Mouse (Mus musculus) megakaryocyte, embryonic 14.5 days (primary cell): ENCODE results near the gene S1pr4. TPM values are rescaled to one million over a fixed set of nuclear protein-coding genes. Genes with fewer than 3 reads are reported as not detected.

Source experiments
- H3K27me3 ChIP-seq: replicated peaks from 2 replicates; pipeline ENCODE3; 2012; ENCODE audit warnings: inconsistent platforms
- H3K36me3 ChIP-seq: replicated peaks from 2 replicates; pipeline ENCODE3; 2012; ENCODE audit warnings: low read length, inconsistent platforms, mixed read lengths
- H3K4me1 ChIP-seq: 2 replicates; pipeline ENCODE4 v1.6.1; 2012; ENCODE audit warnings: inconsistent platforms
- H3K4me3 ChIP-seq: replicated peaks from 2 replicates; pipeline ENCODE3; 2012; ENCODE audit warnings: moderate library complexity, mild to moderate bottlenecking, inconsistent platforms
- H3K9me3 ChIP-seq: 2 replicates; pipeline ENCODE4 v1.6.1; 2012; ENCODE audit warnings: inconsistent platforms
- FLI1 ChIP-seq: IDR thresholded peaks from 2 replicates; pipeline ENCODE4 v1.6.1; 2012; ENCODE audit warnings: low read length, inconsistent platforms, mixed read lengths
- GATA1 ChIP-seq: IDR thresholded peaks from 3 replicates; pipeline ENCODE4 v1.6.1; 2012; ENCODE audit warnings: mixed read lengths, low read length, inconsistent platforms, borderline replicate concordance
- polyA plus RNA-seq: library from polyadenylated mRNA; stranded (reverse); fragments of >175 nt; gene quantifications from 2 replicates; pipeline ENCODE4 v1.2.3, GENCODE M21; 2012; ENCODE audit warnings: low replicate concordance; ENCODE audit not compliant: insufficient read depth

Gene S1pr4
- polyA plus RNA-seq, 1 experiment = 7.4 TPM

DNA sequence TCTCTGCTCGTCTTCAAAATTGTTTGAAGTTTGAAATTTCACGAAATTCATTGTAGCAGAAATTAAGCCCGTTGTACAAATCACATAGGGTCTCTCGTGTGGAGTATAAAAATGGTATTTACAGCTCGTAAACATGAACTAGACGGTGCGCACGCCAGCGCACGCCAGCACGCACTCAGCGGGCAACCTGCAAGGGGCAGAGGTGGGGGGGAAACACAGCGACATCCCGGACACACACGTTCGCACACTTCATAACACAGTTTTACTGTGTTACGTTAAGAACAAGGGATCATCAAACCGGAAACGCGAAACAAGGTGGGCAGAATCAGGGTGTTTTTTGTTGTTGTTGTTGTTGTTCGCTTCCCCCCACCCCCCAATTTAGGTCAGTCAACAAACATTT is 40.5 kb downstream of the S1pr4 start:
- TF ChIP-seq GATA1 = no peak
- TF ChIP-seq FLI1 = no peak
- no peak overlapping the region for H3K4me3 ChIP-seq
- peaks cover 62% of the 10 kb centered on the region for H3K4me1 ChIP-seq
- no peaks in the 10 kb centered on the region for H3K36me3 ChIP-seq
- H3K27me3 ChIP-seq = peaks cover 81% of the 10 kb centered on the region
- 0 out of 2 replicates have a peak, but pooled peaks cover 5% of the 10 kb centered on the region for H3K9me3 ChIP-seq

DNA sequence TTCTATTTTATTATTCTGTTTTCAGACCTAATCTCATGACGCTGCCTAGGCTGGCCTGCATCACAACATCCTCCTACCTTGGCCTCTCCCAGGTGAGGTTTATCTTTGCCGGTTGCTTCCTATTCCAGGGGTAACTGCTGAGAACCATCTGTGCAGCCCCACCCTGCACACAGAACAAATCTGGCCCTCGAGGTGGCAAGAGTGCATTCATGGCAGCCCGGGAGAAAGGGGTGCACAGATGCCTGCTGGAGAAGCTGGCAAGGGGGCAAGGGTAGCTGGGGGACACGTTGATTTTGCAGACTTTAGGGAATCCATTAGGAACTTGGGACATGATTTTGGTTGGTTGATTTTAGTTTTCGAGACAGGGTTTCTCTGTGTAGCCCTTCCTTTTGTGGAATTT is 41.7 kb downstream of the S1pr4 start:
- peaks cover 79% of the 10 kb centered on the region for H3K27me3 ChIP-seq
- peaks cover 54% of the 10 kb centered on the region for H3K4me1 ChIP-seq
- 0 out of 2 replicates have a peak, but pooled peaks cover 5% of the 10 kb centered on the region for H3K9me3 ChIP-seq
- no peaks in the 10 kb centered on the region for H3K36me3 ChIP-seq
- H3K4me3 ChIP-seq = no peak overlapping the region
- TF ChIP-seq FLI1 (no peak), GATA1 (no peak)

DNA sequence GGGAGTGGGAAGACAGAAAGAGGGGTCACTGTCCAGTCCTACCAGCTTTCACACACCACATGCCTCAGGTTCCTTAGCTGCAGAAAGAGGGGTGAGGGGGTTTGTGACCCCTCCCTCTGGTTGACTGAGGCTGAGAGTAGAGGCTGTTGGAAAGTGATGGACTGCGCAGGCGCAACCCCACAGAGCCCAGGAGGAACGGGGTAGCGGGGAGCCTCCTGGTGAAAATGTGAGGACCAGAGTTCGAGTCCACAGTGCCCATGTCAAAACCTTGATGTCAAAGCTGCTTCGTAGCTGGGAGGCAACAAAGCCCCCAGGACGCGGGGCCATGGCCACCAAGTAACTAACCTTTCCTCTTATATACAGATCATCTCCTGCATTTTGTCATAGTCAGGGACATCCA is 42.3 kb downstream of the S1pr4 start:
- no peaks in the 10 kb centered on the region for H3K36me3 ChIP-seq
- H3K27me3 ChIP-seq = peaks cover 79% of the 10 kb centered on the region
- TF ChIP-seq FLI1 (no peak), GATA1 (no peak)
- H3K4me3 ChIP-seq = no peak overlapping the region
- peaks cover 54% of the 10 kb centered on the region for H3K4me1 ChIP-seq
- 0 out of 2 replicates have a peak, but pooled peaks cover 5% of the 10 kb centered on the region for H3K9me3 ChIP-seq

DNA sequence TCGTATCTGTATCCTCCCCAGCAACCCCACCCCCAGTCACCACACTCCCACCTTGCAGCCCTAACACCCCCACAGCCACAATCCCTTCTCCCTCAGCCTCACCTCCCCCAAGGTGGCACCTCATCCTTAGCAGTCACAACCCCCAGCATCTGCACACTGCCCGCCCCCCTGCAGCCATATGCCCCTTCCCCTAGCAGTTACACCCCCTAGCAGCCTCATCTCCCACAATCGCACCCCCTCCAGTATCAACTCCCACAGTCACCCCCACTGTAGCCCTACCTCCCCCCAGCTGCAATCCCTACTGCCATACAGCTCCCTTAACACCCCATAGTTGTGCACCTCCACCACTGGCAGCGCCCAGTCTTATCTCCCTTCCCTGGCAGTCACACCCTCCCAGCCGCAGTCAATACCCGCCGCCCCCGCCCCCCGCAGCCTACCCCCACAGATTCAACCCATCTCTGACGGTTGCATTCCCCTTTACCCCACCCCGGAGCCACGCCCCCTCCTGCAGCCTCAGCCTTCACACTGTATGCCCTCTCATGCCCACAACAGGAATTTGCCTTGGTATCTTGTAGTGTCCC is 42.9 kb downstream of the S1pr4 start:
- peaks cover 79% of the 10 kb centered on the region for H3K27me3 ChIP-seq
- H3K4me1 ChIP-seq = peaks cover 54% of the 10 kb centered on the region
- H3K9me3 ChIP-seq = 0 out of 2 replicates have a peak, but pooled peaks cover 5% of the 10 kb centered on the region
- TF ChIP-seq GATA1 = no peak
- TF ChIP-seq FLI1 = no peak
- no peaks in the 10 kb centered on the region for H3K36me3 ChIP-seq
- no peak overlapping the region for H3K4me3 ChIP-seq

DNA sequence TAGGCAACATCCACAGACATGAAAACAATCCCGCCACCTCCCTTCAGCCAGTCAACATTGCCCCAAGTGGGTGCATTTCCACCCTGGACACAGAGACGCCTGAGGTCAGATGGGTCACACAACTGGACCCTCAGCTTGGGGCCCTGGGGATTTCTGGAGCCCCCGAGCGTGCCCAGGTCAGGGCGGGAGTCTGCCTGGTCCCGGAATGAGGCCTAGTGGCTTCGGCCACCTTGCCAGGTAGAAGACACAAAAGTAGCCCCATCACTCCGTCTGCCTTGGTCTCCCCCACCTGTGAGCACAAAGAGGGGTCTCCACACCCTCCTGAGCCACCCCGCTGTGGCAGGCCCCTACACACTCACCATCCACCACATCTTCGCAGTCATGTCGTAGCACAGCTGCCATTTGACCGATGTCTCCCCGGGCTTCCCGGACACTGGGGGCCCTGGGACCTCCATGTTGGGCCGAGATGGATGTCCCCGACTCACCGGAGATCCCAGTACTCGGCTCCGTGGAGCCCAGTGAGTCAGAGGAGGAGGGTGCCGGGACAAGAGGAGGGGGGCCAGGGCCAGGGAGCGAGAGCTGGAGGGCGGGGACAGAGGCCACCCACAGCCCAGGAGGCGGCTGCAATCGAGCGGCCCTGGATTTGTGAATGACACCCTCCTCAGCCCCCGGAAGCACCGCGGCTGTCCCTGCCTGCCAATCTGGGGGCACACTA is 44.6 kb downstream of the S1pr4 start, which contains the start of gene Nfic:
Gene Nfic, minus strand, starts transcription at position 455 of the 715 bp plus-strand sequence.
- Histone ChIP-seq H3K4me3 (no peak within 1 kb of the TSS), H3K9me3 (0 out of 2 replicates have a peak, but pooled peaks cover 5% of the 10 kb centered on the region), H3K36me3 (no peaks in the 10 kb centered on the region), H3K4me1 (peaks cover 38% of the 10 kb centered on the region), H3K27me3 (peaks cover 88% of the 10 kb centered on the region)
- TF ChIP-seq FLI1 (no peak), GATA1 (no peak)

DNA sequence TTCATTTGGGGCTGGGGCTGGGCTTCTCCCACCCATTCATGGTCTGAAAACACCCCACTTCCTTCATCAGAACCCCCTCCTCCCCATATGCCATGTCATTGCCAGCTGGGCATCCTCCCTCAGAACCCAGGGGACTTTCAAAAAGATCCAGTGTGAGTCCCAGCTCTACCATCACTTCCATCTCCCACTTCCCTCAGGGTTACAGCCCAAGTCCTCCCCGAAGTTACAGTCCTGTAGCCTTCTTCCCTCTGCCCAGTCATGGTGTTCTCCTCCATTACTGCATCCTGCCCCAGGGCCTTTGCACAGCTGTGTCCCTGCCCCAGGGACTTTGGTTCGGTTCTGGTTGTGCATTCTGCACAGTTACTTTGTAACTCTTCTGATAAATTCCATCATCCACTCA is 45.8 kb downstream of the S1pr4 start:
- Histone ChIP-seq H3K36me3 (no peaks in the 10 kb centered on the region), H3K4me3 (no peak overlapping the region), H3K4me1 (peaks cover 37% of the 10 kb centered on the region), H3K9me3 (0 out of 2 replicates have a peak, but pooled peaks cover 5% of the 10 kb centered on the region), H3K27me3 (peaks cover 82% of the 10 kb centered on the region)
- TF ChIP-seq GATA1 (no peak), FLI1 (no peak)

DNA sequence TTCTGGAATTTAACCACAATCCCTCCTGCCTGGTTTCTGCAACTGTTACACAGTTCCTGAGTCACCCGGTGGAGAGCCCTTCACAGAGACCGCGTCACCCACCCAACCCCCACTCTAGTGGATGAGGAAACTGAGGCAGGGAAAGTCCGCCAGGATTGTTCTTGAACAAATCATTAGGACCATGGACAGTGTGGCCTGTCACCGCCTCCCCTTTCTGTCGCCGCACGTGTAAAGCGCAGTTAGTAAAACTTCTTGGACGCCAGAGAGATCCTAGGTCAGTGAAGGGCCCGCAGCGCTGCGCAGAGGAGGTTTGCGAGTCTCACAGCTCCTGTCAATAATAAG is 47.0 kb downstream of the S1pr4 start:
- peaks cover 77% of the 10 kb centered on the region for H3K27me3 ChIP-seq

DNA sequence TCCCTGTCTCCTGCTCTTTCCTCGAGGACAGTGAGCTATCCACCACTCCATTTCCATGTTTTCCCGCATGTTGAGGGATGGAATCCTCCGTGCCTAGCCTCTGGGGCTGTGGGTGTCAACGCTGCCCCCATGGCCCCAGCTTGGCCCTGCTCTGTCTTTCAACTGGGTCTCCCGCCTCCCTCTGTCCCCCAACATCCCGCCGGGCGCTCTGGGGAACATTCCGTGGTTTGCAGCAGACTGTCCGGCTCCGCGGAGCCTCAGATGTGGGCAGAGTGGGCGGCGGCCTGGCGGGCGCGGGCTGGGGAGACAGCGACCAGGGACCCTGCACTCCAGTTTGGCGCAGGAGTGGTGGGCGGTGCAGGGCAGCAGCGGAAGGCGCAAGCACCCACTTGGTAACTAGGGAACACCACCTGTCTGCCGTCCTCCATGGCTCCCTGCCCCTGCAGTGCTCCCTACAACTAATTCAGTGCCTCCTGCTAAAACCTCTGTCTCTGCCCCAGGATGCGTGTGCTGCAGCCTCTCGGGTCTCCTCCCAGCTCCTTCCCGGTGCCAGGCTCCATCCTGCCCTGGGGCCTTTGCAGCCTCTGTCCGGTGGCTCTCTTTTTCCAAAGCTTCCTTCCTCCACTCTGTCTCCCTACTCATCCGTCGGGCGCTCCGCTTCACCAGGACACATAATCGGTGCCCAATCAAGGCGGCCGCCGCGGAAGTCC is 47.5 kb downstream of the S1pr4 start:
- Histone ChIP-seq H3K36me3 (no peaks in the 10 kb centered on the region), H3K4me1 (peaks cover 33% of the 10 kb centered on the region), H3K9me3 (no peaks in the 10 kb centered on the region), H3K4me3 (peak overlapping the region; percentile 78), H3K27me3 (peaks cover 72% of the 10 kb centered on the region)
- TF ChIP-seq GATA1 = no peak
- no peak for TF ChIP-seq FLI1

More for the DNA sequence above, 47.0 kb downstream of the S1pr4 start:
- Histone ChIP-seq H3K9me3 (no peaks in the 10 kb centered on the region), H3K4me1 (peaks cover 37% of the 10 kb centered on the region), H3K4me3 (no peak overlapping the region), H3K36me3 (no peaks in the 10 kb centered on the region)
- no peak for TF ChIP-seq FLI1
- no peak for TF ChIP-seq GATA1

DNA sequence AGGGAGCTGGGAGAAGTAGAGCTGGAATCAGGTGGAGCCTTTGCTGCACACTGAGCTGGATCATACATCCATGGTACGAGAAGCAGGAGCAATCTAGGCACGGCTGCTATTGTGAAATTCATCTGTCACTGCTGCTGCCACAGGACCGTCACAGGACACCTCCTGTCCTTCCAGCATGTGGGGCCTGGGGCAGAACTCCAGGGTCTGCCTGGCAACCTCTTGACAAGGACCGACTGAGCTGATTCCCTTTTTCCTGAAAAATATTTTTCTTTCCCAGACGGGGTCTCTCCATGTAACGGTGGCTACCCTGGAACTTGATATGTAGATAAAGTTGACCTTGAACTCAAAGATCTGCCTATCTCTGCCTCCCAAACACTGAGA is 48.6 kb downstream of the S1pr4 start:
- TF ChIP-seq GATA1 (no peak), FLI1 (no peak)
- Histone ChIP-seq H3K4me1 (peaks cover 25% of the 10 kb centered on the region), H3K9me3 (no peaks in the 10 kb centered on the region), H3K27me3 (peaks cover 66% of the 10 kb centered on the region), H3K4me3 (no peak overlapping the region), H3K36me3 (no peaks in the 10 kb centered on the region)

DNA sequence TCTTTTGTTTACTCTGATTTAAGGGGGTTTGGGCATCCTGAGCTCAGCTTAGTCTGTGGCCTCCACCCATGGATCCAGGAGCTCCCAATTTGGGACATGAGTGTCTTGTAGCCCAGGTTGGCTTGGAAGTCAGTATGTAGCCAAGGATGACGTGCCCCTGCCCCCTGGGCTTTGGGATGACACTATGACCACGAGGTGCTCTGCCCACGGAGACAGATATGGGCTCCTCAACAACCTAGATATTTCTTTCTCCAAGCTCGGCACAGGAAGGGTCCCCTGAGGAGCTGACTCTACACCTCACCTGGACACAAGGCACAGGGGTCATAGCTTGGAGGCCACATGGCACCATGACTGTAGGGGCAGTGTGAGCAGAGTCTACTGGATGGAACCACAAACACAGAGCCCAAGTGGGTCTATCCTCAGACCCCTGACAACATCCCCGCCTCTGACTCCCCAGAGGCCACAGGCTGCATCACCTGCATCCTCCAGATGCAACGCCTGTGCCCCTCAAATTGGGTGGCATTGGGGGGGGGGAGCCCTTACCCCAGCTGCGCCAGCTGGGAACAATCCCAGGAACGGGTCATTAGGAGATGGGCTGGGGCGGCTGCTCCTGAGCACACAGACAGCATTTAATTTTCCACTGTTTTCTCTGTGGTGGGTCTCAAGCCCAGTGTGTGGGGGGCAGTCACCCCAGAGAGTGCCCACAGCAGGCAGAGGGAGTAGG is 49.1 kb downstream of the S1pr4 start:
- TF ChIP-seq FLI1 (no peak), GATA1 (no peak)
- Histone ChIP-seq H3K9me3 (no peaks in the 10 kb centered on the region), H3K27me3 (peaks cover 62% of the 10 kb centered on the region), H3K4me3 (no peak overlapping the region), H3K36me3 (no peaks in the 10 kb centered on the region), H3K4me1 (peaks cover 24% of the 10 kb centered on the region)
